21 mouse cellular contexts compared by ENCODE assay signal in the genomic region with DNA sequence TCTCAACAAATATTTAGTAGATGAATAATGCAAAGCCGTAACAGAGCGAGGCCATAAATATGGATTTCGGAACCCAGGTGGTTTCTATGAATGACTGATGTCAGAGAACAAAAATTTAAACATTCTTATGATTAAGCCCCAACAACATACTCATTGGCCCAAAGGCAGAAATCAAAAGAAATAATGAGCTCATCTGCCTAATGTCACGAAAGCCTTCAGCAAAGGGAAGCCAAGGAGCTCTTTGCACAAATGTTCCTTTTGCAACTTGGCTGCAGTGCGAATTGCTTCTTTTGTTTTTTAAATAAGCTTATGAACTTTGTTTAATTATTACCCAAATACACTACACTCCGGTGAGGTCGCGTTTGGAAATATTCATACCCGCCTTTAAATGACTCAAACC. TPM values are rescaled to one million over a fixed set of nuclear protein-coding genes. Genes with fewer than 3 reads are reported as not detected.
A peak's percentile ranks its signal among the peaks of the same experiment; 100 is the strongest.
DNase-seq lines count a peak whose midpoint lies in the region; ATAC-seq and TF ChIP-seq lines count a peak whose summit lies in the region.
"Had no signal": no experiment of that assay in that cellular context is flagged by ENCODE, and none has a peak within 500 bp of the region (broad histone marks: within the 10 kb centered on the region; RNA-seq: fewer than 3 reads in every experiment).

No protein-coding gene starts in this region.

- no peaks in the 10 kb centered on the region for H3K9me3 ChIP-seq in embryonic facial prominence, embryonic 14.5 days (ENCODE audit: control insufficient read depth, low read length)
- H3K9me3 ChIP-seq in embryonic facial prominence, embryonic 10.5 days: no peaks in the 10 kb centered on the region
- H3K9me3 ChIP-seq in forebrain, postnatal 0 days (ENCODE audit: low read length): no peaks in the 10 kb centered on the region
- H3K9me3 ChIP-seq in forebrain, embryonic 11.5 days (ENCODE audit: control insufficient read depth, low read length): no peaks in the 10 kb centered on the region
- H3K9me3 ChIP-seq: embryonic facial prominence, embryonic 15.5 days; hindbrain, embryonic 12.5 days; hindbrain, embryonic 15.5 days had no signal

- H3K4me2 ChIP-seq in embryonic facial prominence, embryonic 14.5 days (ENCODE audit: low read depth, low read length): no peak overlapping the region
- H3K4me2 ChIP-seq in forebrain, postnatal 0 days (ENCODE audit: low read depth): no peak overlapping the region
- H3K4me2 ChIP-seq in forebrain, embryonic 11.5 days (ENCODE audit: low read depth, low read length, severe bottlenecking): no peak overlapping the region
- H3K4me2 ChIP-seq: embryonic facial prominence, embryonic 15.5 days; heart, embryonic 11.5 days; hindbrain, embryonic 12.5 days; hindbrain, embryonic 15.5 days had no signal

- H3K27me3 ChIP-seq in embryonic facial prominence, embryonic 14.5 days (replicated peaks; ENCODE audit: control insufficient read depth, insufficient read depth, low read length): no peaks in the 10 kb centered on the region
- H3K27me3 ChIP-seq in embryonic facial prominence, embryonic 10.5 days (replicated peaks; ENCODE audit: low read depth, poor library complexity, severe bottlenecking): no peaks in the 10 kb centered on the region
- no peaks in the 10 kb centered on the region for H3K27me3 ChIP-seq in forebrain, postnatal 0 days (ENCODE audit: insufficient read depth, low read length)
- H3K27me3 ChIP-seq in forebrain, embryonic 11.5 days (ENCODE audit: control insufficient read depth, insufficient read depth, low read length): no peaks in the 10 kb centered on the region
- H3K27me3 ChIP-seq: embryonic facial prominence, embryonic 15.5 days; hindbrain, embryonic 12.5 days; hindbrain, embryonic 15.5 days had no signal

- ATAC-seq in embryonic facial prominence, embryonic 14.5 days (ENCODE audit: low read depth): no peak
- peak; percentile 12; the same call in 1 of the 2 replicates for ATAC-seq in forebrain, postnatal 0 days
- no peak for ATAC-seq in forebrain, embryonic 11.5 days (replicated peaks; ENCODE audit: low FRiP score)
- ATAC-seq: intestine, embryonic 16.5 days had no signal

- no peak overlapping the region for H3K4me3 ChIP-seq in embryonic facial prominence, embryonic 14.5 days (ENCODE audit: low read depth, low read length)
- H3K4me3 ChIP-seq in embryonic facial prominence, embryonic 10.5 days: no peak overlapping the region
- no peak overlapping the region for H3K4me3 ChIP-seq in forebrain, postnatal 0 days (ENCODE audit: low read depth, low read length)
- H3K4me3 ChIP-seq in forebrain, embryonic 11.5 days (ENCODE audit: low read depth, low read length): no peak overlapping the region
- H3K4me3 ChIP-seq: embryonic facial prominence, embryonic 15.5 days; erythroblast, embryonic 14.5 days; hindbrain, embryonic 12.5 days; hindbrain, embryonic 15.5 days had no signal

- H3K9ac ChIP-seq in embryonic facial prominence, embryonic 14.5 days (ENCODE audit: low read depth, low read length): no peak overlapping the region
- no peak overlapping the region for H3K9ac ChIP-seq in forebrain, postnatal 0 days
- H3K9ac ChIP-seq in forebrain, embryonic 11.5 days (ENCODE audit: low read length): no peak overlapping the region
- H3K9ac ChIP-seq: embryonic facial prominence, embryonic 15.5 days; hindbrain, embryonic 12.5 days; hindbrain, embryonic 15.5 days had no signal

- H3K4me1 ChIP-seq in embryonic facial prominence, embryonic 14.5 days (ENCODE audit: control insufficient read depth, insufficient read depth, low read length): peaks cover 9% of the 10 kb centered on the region; the same call in 1 of the 2 replicates
- no peaks in the 10 kb centered on the region for H3K4me1 ChIP-seq in embryonic facial prominence, embryonic 10.5 days
- peaks cover 9% of the 10 kb centered on the region for H3K4me1 ChIP-seq in forebrain, postnatal 0 days (ENCODE audit: insufficient read depth)
- H3K4me1 ChIP-seq in forebrain, embryonic 11.5 days (replicated peaks; ENCODE audit: control insufficient read depth, insufficient read depth, low read length): no peaks in the 10 kb centered on the region
- H3K4me1 ChIP-seq: hindbrain, embryonic 12.5 days; hindbrain, embryonic 15.5 days had no signal

- H3K27ac ChIP-seq in embryonic facial prominence, embryonic 14.5 days (replicated peaks; ENCODE audit: low read depth, low read length): no peak overlapping the region
- H3K27ac ChIP-seq in embryonic facial prominence, embryonic 10.5 days (replicated peaks): no peak overlapping the region
- H3K27ac ChIP-seq in forebrain, postnatal 0 days (ENCODE audit: low read depth, low read length): no peak overlapping the region
- H3K27ac ChIP-seq in forebrain, embryonic 11.5 days (ENCODE audit: low read depth, low read length): no peak overlapping the region
- H3K27ac ChIP-seq: embryonic facial prominence, embryonic 15.5 days; hindbrain, embryonic 12.5 days; hindbrain, embryonic 15.5 days had no signal

- no peak for TF ChIP-seq CTCF in forebrain, postnatal 0 days (IDR thresholded peaks at IDR 0.05; ENCODE audit: low read depth)

- DNase-seq in embryonic facial prominence, embryonic 14.5 days (ENCODE audit: low spot score): peak; percentile 16
- DNase-seq in embryonic facial prominence, embryonic 10.5 days (ENCODE audit: low spot score): no peak
- no peak for DNase-seq in forebrain, postnatal 0 days
- no peak for DNase-seq in forebrain, embryonic 11.5 days (ENCODE audit: low spot score)
- peak; percentile 20 for DNase-seq in NIH3T3 (ENCODE audit: low read depth)
- DNase-seq in ovary, adult 18-20 months (ENCODE audit: low spot score): no peak
- DNase-seq: adrenal gland, adult 8-10 months; adrenal gland, postnatal 25 days; cerebellum, adult 11-12 months; cerebellum, adult 8-10 months; cerebellum, postnatal 10 days; cerebellum, postnatal 36 days; embryo, embryonic 11 days; gastrocnemius, postnatal 25 days; kidney, adult 2 months had no signal

- H3K36me3 ChIP-seq in embryonic facial prominence, embryonic 14.5 days (ENCODE audit: control insufficient read depth, insufficient read depth, low read length): no peaks in the 10 kb centered on the region
- H3K36me3 ChIP-seq in embryonic facial prominence, embryonic 10.5 days (replicated peaks): no peaks in the 10 kb centered on the region
- no peaks in the 10 kb centered on the region for H3K36me3 ChIP-seq in forebrain, postnatal 0 days (ENCODE audit: insufficient read depth)
- no peaks in the 10 kb centered on the region for H3K36me3 ChIP-seq in forebrain, embryonic 11.5 days (ENCODE audit: control insufficient read depth, insufficient read depth, low read length)
- H3K36me3 ChIP-seq: embryonic facial prominence, embryonic 15.5 days; hindbrain, embryonic 12.5 days; hindbrain, embryonic 15.5 days had no signal

- WGBS in embryonic facial prominence, embryonic 14.5 days: 78% methylated on average over 9 of the region's 9 CpGs
- WGBS in embryonic facial prominence, embryonic 10.5 days: 94% methylated on average over 9 of the region's 9 CpGs
- 61% methylated on average over 9 of the region's 9 CpGs for WGBS in forebrain, postnatal 0 days
- WGBS in forebrain, embryonic 11.5 days: 94% methylated on average over 9 of the region's 9 CpGs

RNA-seq across cellular contexts. Expression of a gene that starts 29.4 kb away (rescaled TPM):
- 13.1 and 14.7 TPM in 2 replicates for polyA plus RNA-seq in embryonic facial prominence, embryonic 14.5 days (2014; fragmentation: Nextera tagmentation; extraction: Ambion mirVana)
- polyA plus RNA-seq in embryonic facial prominence, embryonic 10.5 days (2016; fragmentation: Nextera tagmentation; extraction: Ambion mirVana): 7.3 and 7.6 TPM in 2 replicates
- total RNA-seq in forebrain, postnatal 0 days (2014; rRNA removed): 52.9 and 57.1 TPM in 2 replicates
- polyA plus RNA-seq in forebrain, postnatal 0 days (2015; fragmentation: Nextera tagmentation; extraction: Ambion mirVana): 9.6 and 11.4 TPM in 2 replicates
- 10.5 and 11.2 TPM in 2 replicates for polyA plus RNA-seq in forebrain, embryonic 11.5 days (2014; fragmentation: Nextera tagmentation; extraction: Ambion mirVana)

Comparison
In these comparisons a context has a peak if more than half of its experiments do, and no peak if none do; other contexts are left out.
1. DNase-seq: peak in embryonic facial prominence, embryonic 14.5 days (single experiment) and NIH3T3 (single experiment); none in embryonic facial prominence, embryonic 10.5 days (single experiment), forebrain, postnatal 0 days (single experiment), forebrain, embryonic 11.5 days (single experiment) and ovary, adult 18-20 months (single experiment).